Mouse (Mus musculus) thymus, postnatal 14 days (tissue): ENCODE measurements around the gene Edf1.

Experiments
- DNase-seq: peaks from one replicate; pipeline ENCODE4 v3.0.0; 2021

Edf1 gene

GRCm38 (mm10) chr2:25583120-25583481 is 25.5 kb downstream of the Edf1 start:
- no peak for DNase-seq

GRCm38 (mm10) chr2:25583571-25583970 is 25.9 kb downstream of the Edf1 start:
- DNase-seq, result no peak

GRCm38 (mm10) chr2:25584152-25584551 is 26.5 kb downstream of the Edf1 start:
- DNase-seq, result no peak

GRCm38 (mm10) chr2:25584856-25585255 is 27.2 kb downstream of the Edf1 start:
- no peak for DNase-seq

GRCm38 (mm10) chr2:25585601-25586000 is 28.0 kb downstream of the Edf1 start:
- DNase-seq, result no peak

- no peak for DNase-seq
These were observed 29.6 kb downstream of the Edf1 start for GRCm38 (mm10) chr2:25587290-25587689.

GRCm38 (mm10) chr2:25588227-25588907 is 30.7 kb downstream of the Edf1 start:
- DNase-seq, result no peak

GRCm38 (mm10) chr2:25591863-25592262 is 34.2 kb downstream of the Edf1 start:
- DNase-seq, result peak; percentile 57

GRCm38 (mm10) chr2:25596765-25597510 is 39.3 kb downstream of the Edf1 start:
- no peak for DNase-seq

GRCm38 (mm10) chr2:25598749-25599148 is 41.1 kb downstream of the Edf1 start:
- no peak for DNase-seq

- DNase-seq, result no peak
These were observed 42.4 kb downstream of the Edf1 start for GRCm38 (mm10) chr2:25600037-25600436.

- DNase-seq, result no peak
These were observed 44.9 kb downstream of the Edf1 start for GRCm38 (mm10) chr2:25602526-25602925.

GRCm38 (mm10) chr2:25607761-25608622 is 50.3 kb downstream of the Edf1 start, which contains the start of gene Rabl6:
Gene Rabl6, minus strand, starts transcription at chr2:25608521.
- peak; percentile 90 for DNase-seq

- DNase-seq, result no peak
These were observed 51.0 kb downstream of the Edf1 start for GRCm38 (mm10) chr2:25608671-25609070.
